Comparison of ENCODE assay signal across 9 mouse cellular contexts in genomic region chr5:113772905-113773519, GRCm38 (mm10). TPM values are rescaled to one million over a fixed set of nuclear protein-coding genes. Genes with fewer than 3 reads are reported as not detected.
DNase-seq lines count a peak whose midpoint lies in the region; ATAC-seq and TF ChIP-seq lines count a peak whose summit lies in the region.
"Had no signal": no experiment of that assay in that cellular context is flagged by ENCODE, and none has a peak within 500 bp of the region (broad histone marks: within the 10 kb centered on the region; RNA-seq: fewer than 3 reads in every experiment).

No protein-coding gene starts in this region.

- peak overlapping the region; percentile 78 for H3K9ac ChIP-seq in kidney, postnatal 0 days (ENCODE audit: low read depth, low read length)
- H3K9ac ChIP-seq in intestine, embryonic 14.5 days (ENCODE audit: low read length), result peak overlapping the region; percentile 69
- peak overlapping the region; percentile 67 for H3K9ac ChIP-seq in midbrain, postnatal 0 days (replicated peaks; ENCODE audit: low read length, poor library complexity, severe bottlenecking)

- no peaks in the 10 kb centered on the region for H3K9me3 ChIP-seq in kidney, postnatal 0 days (replicated peaks; ENCODE audit: low read length)
- H3K9me3 ChIP-seq in intestine, embryonic 14.5 days (ENCODE audit: control insufficient read depth, low read length), result no peaks in the 10 kb centered on the region
- no peaks in the 10 kb centered on the region for H3K9me3 ChIP-seq in midbrain, postnatal 0 days (ENCODE audit: low read length)

- H3K4me3 ChIP-seq in kidney, postnatal 0 days (replicated peaks; ENCODE audit: low read depth, low read length), result peak overlapping the region; percentile 95
- peak overlapping the region; percentile 100 for H3K4me3 ChIP-seq in intestine, embryonic 14.5 days (ENCODE audit: low read depth, low read length)
- H3K4me3 ChIP-seq in midbrain, postnatal 0 days (ENCODE audit: low read depth, low read length), result peak overlapping the region; percentile 100

- WGBS in kidney, postnatal 0 days, result 2% methylated on average over 38 of the region's 38 CpGs
- under 1% methylated on average over 27 of the region's 38 CpGs for WGBS in intestine, embryonic 14.5 days
- 2% methylated on average over 29 of the region's 38 CpGs for WGBS in midbrain, postnatal 0 days

- peak; percentile 25 for ATAC-seq in kidney, postnatal 0 days (replicated peaks; ENCODE audit: low FRiP score, low read depth)
- ATAC-seq in intestine, embryonic 14.5 days (replicated peaks; ENCODE audit: low FRiP score, low TSS enrichment, low read depth), result peak; percentile 29
- peak; percentile 36 for ATAC-seq in midbrain, postnatal 0 days (ENCODE audit: low FRiP score)

- H3K4me2 ChIP-seq in kidney, postnatal 0 days (ENCODE audit: low read length), result peak overlapping the region; percentile 91
- H3K4me2 ChIP-seq in intestine, embryonic 14.5 days (ENCODE audit: low read length), result peak overlapping the region; percentile 91
- H3K4me2 ChIP-seq in midbrain, postnatal 0 days (ENCODE audit: low read depth, low read length, poor library complexity, severe bottlenecking), result peak overlapping the region; percentile 95

- no peaks in the 10 kb centered on the region for H3K27me3 ChIP-seq in kidney, postnatal 0 days (ENCODE audit: insufficient read depth, low read length)
- H3K27me3 ChIP-seq in intestine, embryonic 14.5 days (replicated peaks; ENCODE audit: control insufficient read depth, insufficient read depth, low read length), result no peaks in the 10 kb centered on the region
- no peaks in the 10 kb centered on the region for H3K27me3 ChIP-seq in midbrain, postnatal 0 days (ENCODE audit: insufficient read depth, low read length)

- DNase-seq in kidney, postnatal 0 days (ENCODE audit: low spot score), result no peak
- DNase-seq in kidney, adult 8-10 months, result no peak
- DNase-seq in c-Kit-negative CD71-positive TER-119-positive erythroid progenitor cells, embryonic 14.5 days (ENCODE audit: low read depth, low spot score), result peak; percentile 30
- peak; percentile 67 for DNase-seq in intestine, embryonic 14.5 days (ENCODE audit: low spot score)
- no peak for DNase-seq in midbrain, postnatal 0 days (ENCODE audit: low spot score)
- DNase-seq in right cerebral cortex, adult 18-20 months, result no peak
- no peak for DNase-seq in frontal cortex, postnatal 36 days (ENCODE audit: low spot score in 2 of 2)
- no peak for DNase-seq in urinary bladder, postnatal 14 days (ENCODE audit: low spot score)

- H3K36me3 ChIP-seq in kidney, postnatal 0 days (ENCODE audit: insufficient read depth, low read length), result peaks cover 11% of the 10 kb centered on the region
- H3K36me3 ChIP-seq in intestine, embryonic 14.5 days (ENCODE audit: control insufficient read depth, insufficient read depth, low read length), result peaks cover 47% of the 10 kb centered on the region
- H3K36me3 ChIP-seq in midbrain, postnatal 0 days (ENCODE audit: insufficient read depth, low read length), result peaks cover 24% of the 10 kb centered on the region

- peaks cover 9% of the 10 kb centered on the region; the same call in 1 of the 2 replicates for H3K4me1 ChIP-seq in kidney, postnatal 0 days (replicated peaks; ENCODE audit: insufficient read depth, low read length)
- H3K4me1 ChIP-seq in intestine, embryonic 14.5 days (replicated peaks; ENCODE audit: control insufficient read depth, insufficient read depth, low read length), result peaks cover 14% of the 10 kb centered on the region
- H3K4me1 ChIP-seq in midbrain, postnatal 0 days (ENCODE audit: insufficient read depth, low read length), result peaks cover 9% of the 10 kb centered on the region; the same call in 1 of the 2 replicates

- peak overlapping the region; percentile 95; the same call in 1 of the 2 replicates for H3K27ac ChIP-seq in kidney, postnatal 0 days
- H3K27ac ChIP-seq in intestine, embryonic 14.5 days (ENCODE audit: low read depth), result peak overlapping the region; percentile 100; the same call in 1 of the 2 replicates
- peak overlapping the region; percentile 99; the same call in 1 of the 2 replicates for H3K27ac ChIP-seq in midbrain, postnatal 0 days (ENCODE audit: low read depth, low read length)

- TF ChIP-seq CTCF in kidney, postnatal 0 days (IDR thresholded peaks at IDR 0.05; ENCODE audit: low read depth), result no peak
- TF ChIP-seq CTCF in midbrain, postnatal 0 days (IDR thresholded peaks at IDR 0.05), result no peak

RNA-seq across cellular contexts. Expression of gene Iscu, which starts 0.5 kb away (rescaled TPM):
- 187 and 202 TPM in 2 replicates for polyA plus RNA-seq in kidney, postnatal 0 days (2015; fragmentation: Nextera tagmentation; extraction: Ambion mirVana)
- polyA plus RNA-seq in intestine, embryonic 14.5 days (2014; fragmentation: Nextera tagmentation; extraction: Ambion mirVana), result 108 and 110 TPM in 2 replicates
- 65.3 and 65.8 TPM in 2 replicates for total RNA-seq in midbrain, postnatal 0 days (2014; rRNA removed)
- polyA plus RNA-seq in midbrain, postnatal 0 days (2015; fragmentation: Nextera tagmentation; extraction: Ambion mirVana), result 96.9 and 102 TPM in 2 replicates

RNA-seq across cellular contexts. Expression of gene Sart3, which starts 0.7 kb away (rescaled TPM):
- polyA plus RNA-seq in kidney, postnatal 0 days (2015; fragmentation: Nextera tagmentation; extraction: Ambion mirVana), result 27.2 and 27.7 TPM in 2 replicates
- 44.0 and 46.3 TPM in 2 replicates for polyA plus RNA-seq in intestine, embryonic 14.5 days (2014; fragmentation: Nextera tagmentation; extraction: Ambion mirVana)
- 44.7 and 51.1 TPM in 2 replicates for total RNA-seq in midbrain, postnatal 0 days (2014; rRNA removed)
- 24.8 and 26.5 TPM in 2 replicates for polyA plus RNA-seq in midbrain, postnatal 0 days (2015; fragmentation: Nextera tagmentation; extraction: Ambion mirVana)

RNA-seq across cellular contexts. Expression of gene Tmem119, which starts 27.3 kb away (rescaled TPM):
- polyA plus RNA-seq in kidney, postnatal 0 days (2015; fragmentation: Nextera tagmentation; extraction: Ambion mirVana), result 37.3 and 40.4 TPM in 2 replicates
- 41.9 and 46.1 TPM in 2 replicates for polyA plus RNA-seq in intestine, embryonic 14.5 days (2014; fragmentation: Nextera tagmentation; extraction: Ambion mirVana)
- total RNA-seq in midbrain, postnatal 0 days (2014; rRNA removed), result 9.5 and 10.1 TPM in 2 replicates
- polyA plus RNA-seq in midbrain, postnatal 0 days (2015; fragmentation: Nextera tagmentation; extraction: Ambion mirVana), result 5.9 and 6.3 TPM in 2 replicates

RNA-seq across cellular contexts. Expression of gene Ficd, which starts 37.4 kb away (rescaled TPM):
- polyA plus RNA-seq in kidney, postnatal 0 days (2015; fragmentation: Nextera tagmentation; extraction: Ambion mirVana), result 5.4 TPM in 2 replicates
- polyA plus RNA-seq in intestine, embryonic 14.5 days (2014; fragmentation: Nextera tagmentation; extraction: Ambion mirVana), result 3.3 and 3.6 TPM in 2 replicates
- total RNA-seq in midbrain, postnatal 0 days (2014; rRNA removed), result 11.5 and 15.4 TPM in 2 replicates
- 8.7 and 9.0 TPM in 2 replicates for polyA plus RNA-seq in midbrain, postnatal 0 days (2015; fragmentation: Nextera tagmentation; extraction: Ambion mirVana)

RNA-seq across cellular contexts. Expression of gene 1700069L16Rik, which starts 48.4 kb away (rescaled TPM):
- polyA plus RNA-seq in kidney, postnatal 0 days (2015; fragmentation: Nextera tagmentation; extraction: Ambion mirVana), result not detected in 2 replicates
- polyA plus RNA-seq in intestine, embryonic 14.5 days (2014; fragmentation: Nextera tagmentation; extraction: Ambion mirVana), result not detected in 2 replicates
- total RNA-seq in midbrain, postnatal 0 days (2014; rRNA removed), result not detected in 2 replicates
- polyA plus RNA-seq in midbrain, postnatal 0 days (2015; fragmentation: Nextera tagmentation; extraction: Ambion mirVana), result not detected in 2 replicates
- total RNA-seq: adrenal gland, postnatal 36 days had no signal

Comparison
In these comparisons a context has a peak if more than half of its experiments do, and no peak if none do; other contexts are left out.
1. DNase-seq: peak in c-Kit-negative CD71-positive TER-119-positive erythroid progenitor cells, embryonic 14.5 days (single experiment) and intestine, embryonic 14.5 days (single experiment); none in kidney, postnatal 0 days (single experiment), kidney, adult 8-10 months (0 of 2), midbrain, postnatal 0 days (single experiment), right cerebral cortex, adult 18-20 months (single experiment), frontal cortex, postnatal 36 days (0 of 2) and urinary bladder, postnatal 14 days (single experiment).
2. Peak in every context shown above with its lines, with median percentiles within 50 percentile points of each other: ATAC-seq, H3K27ac ChIP-seq, H3K4me2 ChIP-seq, H3K4me3 ChIP-seq and H3K9ac ChIP-seq.